Mouse (Mus musculus): Measurements from ENCODE around the gene Fam234b. TPM values are rescaled to one million over a fixed set of nuclear protein-coding genes. Genes with fewer than 3 reads are reported as not detected.

The Fam234b gene
- polyA plus RNA-seq, 1 experiment, result 357 TPM

DNA sequence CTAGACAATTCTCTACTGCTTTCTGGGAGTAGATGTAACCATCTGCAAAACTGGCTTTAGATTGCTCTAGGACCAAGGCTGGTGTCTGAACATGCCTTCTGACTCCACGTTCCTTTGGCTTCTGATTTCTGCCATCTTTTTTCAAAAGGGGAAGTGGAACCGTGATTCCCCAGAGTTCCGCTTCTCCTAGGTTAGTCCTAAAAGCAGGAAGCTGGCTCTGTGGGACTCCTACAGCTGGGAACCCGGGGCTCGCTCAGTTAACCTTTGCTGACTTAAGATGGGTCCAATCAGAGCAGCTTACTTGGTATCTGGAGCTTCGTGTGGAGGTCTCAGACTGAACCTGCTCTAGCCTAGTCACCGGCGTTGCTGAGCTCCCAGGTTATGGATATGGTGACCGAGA is 63.3 kb downstream of the Fam234b start:
- H3K4me3 ChIP-seq (ENCODE audit: insufficient read depth, low read depth, low read length), result no peak overlapping the region
- 91% methylated on average over 9 of the region's 9 CpGs for WGBS
- no peak overlapping the region for H3K27ac ChIP-seq (ENCODE audit: insufficient read depth, low read depth, low read length)
- TF ChIP-seq POLR2A (IDR thresholded peaks at IDR 0.05; ENCODE audit: insufficient read depth, low read depth, low read length) (no peak), CTCF (IDR thresholded peaks at IDR 0.05; ENCODE audit: insufficient read depth, low read depth, low read length) (no peak)
- H3K4me1 ChIP-seq (ENCODE audit: control insufficient read depth, insufficient read depth, low read length), result no peaks in the 10 kb centered on the region

DNA sequence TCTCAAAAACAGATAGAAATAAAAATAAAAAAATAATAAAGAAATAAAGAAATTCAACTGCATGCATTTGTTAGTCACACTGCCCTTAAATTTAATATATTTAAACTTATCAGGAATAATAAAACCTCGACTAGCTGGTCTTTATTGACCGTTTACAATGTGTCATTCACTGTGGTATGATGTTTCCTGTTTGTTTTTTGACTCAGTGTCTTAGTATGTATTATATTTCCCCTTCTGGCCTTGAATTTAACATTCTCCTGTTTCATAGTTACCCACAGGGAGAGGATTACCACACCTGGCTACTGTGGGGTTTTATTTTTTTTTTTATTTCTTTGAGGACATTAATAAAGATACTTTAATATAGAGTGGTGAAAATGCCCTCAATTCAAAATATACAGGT is 64.8 kb downstream of the Fam234b start:
- no peak overlapping the region for H3K4me3 ChIP-seq (ENCODE audit: insufficient read depth, low read depth, low read length)

GRCm38 (mm10) chr6:135264136-135264535 is 66.4 kb downstream of the Fam234b start:
- Histone ChIP-seq H3K27ac (ENCODE audit: insufficient read depth, low read depth, low read length) (no peak overlapping the region), H3K4me3 (ENCODE audit: insufficient read depth, low read depth, low read length) (no peak overlapping the region), H3K4me1 (ENCODE audit: control insufficient read depth, insufficient read depth, low read length) (peaks cover 3% of the 10 kb centered on the region; the same call in 1 of the 2 replicates)
- TF ChIP-seq CTCF (IDR thresholded peaks at IDR 0.05; ENCODE audit: insufficient read depth, low read depth, low read length) (no peak), POLR2A (IDR thresholded peaks at IDR 0.05; ENCODE audit: insufficient read depth, low read depth, low read length) (no peak)
- WGBS, result 96% methylated on average over 6 of the region's 6 CpGs

More for the DNA sequence above, 64.8 kb downstream of the Fam234b start:
- no peak for TF ChIP-seq CTCF (IDR thresholded peaks at IDR 0.05; ENCODE audit: insufficient read depth, low read depth, low read length)
- no peak for TF ChIP-seq POLR2A (IDR thresholded peaks at IDR 0.05; ENCODE audit: insufficient read depth, low read depth, low read length)
- Histone ChIP-seq H3K27ac (ENCODE audit: insufficient read depth, low read depth, low read length) (no peak overlapping the region), H3K4me1 (ENCODE audit: control insufficient read depth, insufficient read depth, low read length) (no peaks in the 10 kb centered on the region)
- 84% methylated on average over 2 of the region's 2 CpGs for WGBS

- H3K27ac ChIP-seq (ENCODE audit: insufficient read depth, low read depth, low read length), result no peak overlapping the region
- peaks cover 5% of the 10 kb centered on the region; the same call in 1 of the 2 replicates for H3K4me1 ChIP-seq (ENCODE audit: control insufficient read depth, insufficient read depth, low read length)
- no peak for TF ChIP-seq POLR2A (IDR thresholded peaks at IDR 0.05; ENCODE audit: insufficient read depth, low read depth, low read length)
- no peak for TF ChIP-seq CTCF (IDR thresholded peaks at IDR 0.05; ENCODE audit: insufficient read depth, low read depth, low read length)
- H3K4me3 ChIP-seq (ENCODE audit: insufficient read depth, low read depth, low read length), result no peak overlapping the region
- 97% methylated on average over 1 of the region's 1 CpGs for WGBS
Measured at GRCm38 (mm10) chr6:135266056-135266455, 68.3 kb downstream of the Fam234b start.

- no peak for TF ChIP-seq CTCF (IDR thresholded peaks at IDR 0.05; ENCODE audit: insufficient read depth, low read depth, low read length)
- no peak for TF ChIP-seq POLR2A (IDR thresholded peaks at IDR 0.05; ENCODE audit: insufficient read depth, low read depth, low read length)
- H3K27ac ChIP-seq (ENCODE audit: insufficient read depth, low read depth, low read length), result no peak overlapping the region
- no peak overlapping the region for H3K4me3 ChIP-seq (ENCODE audit: insufficient read depth, low read depth, low read length)
- H3K4me1 ChIP-seq (ENCODE audit: control insufficient read depth, insufficient read depth, low read length), result peaks cover 5% of the 10 kb centered on the region; the same call in 1 of the 2 replicates
- 79% methylated on average over 3 of the region's 3 CpGs for WGBS
Measured at GRCm38 (mm10) chr6:135267221-135267620, 69.4 kb downstream of the Fam234b start.

DNA sequence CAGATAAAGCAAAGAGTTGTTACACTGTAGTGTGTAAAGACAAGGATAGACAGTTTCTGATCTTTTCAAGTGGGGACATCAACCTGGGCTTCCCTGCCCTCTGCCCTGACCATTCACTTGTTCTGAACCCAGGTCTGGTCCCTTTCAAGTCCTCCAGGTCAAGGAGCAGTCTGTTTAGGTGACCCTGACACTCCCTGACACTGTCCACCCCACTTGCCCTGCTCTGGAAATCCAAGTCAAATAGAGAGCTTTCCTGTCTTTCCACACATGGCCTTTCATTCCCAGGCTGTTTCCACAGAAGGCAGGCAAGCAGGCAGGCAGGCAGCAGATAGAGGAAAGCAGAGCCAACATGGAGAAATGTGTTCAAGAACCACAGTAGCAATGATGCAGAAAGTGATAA is 70.6 kb downstream of the Fam234b start:
- H3K4me1 ChIP-seq (ENCODE audit: control insufficient read depth, insufficient read depth, low read length), result peaks cover 5% of the 10 kb centered on the region; the same call in 1 of the 2 replicates
- no peak overlapping the region for H3K4me3 ChIP-seq (ENCODE audit: insufficient read depth, low read depth, low read length)
- TF ChIP-seq POLR2A (IDR thresholded peaks at IDR 0.05; ENCODE audit: insufficient read depth, low read depth, low read length) (no peak), CTCF (IDR thresholded peaks at IDR 0.05; ENCODE audit: insufficient read depth, low read depth, low read length) (no peak)
- H3K27ac ChIP-seq (ENCODE audit: insufficient read depth, low read depth, low read length), result no peak overlapping the region

- 64% methylated on average over 6 of the region's 6 CpGs for WGBS
- H3K27ac ChIP-seq (ENCODE audit: insufficient read depth, low read depth, low read length), result no peak overlapping the region
- no peak overlapping the region for H3K4me3 ChIP-seq (ENCODE audit: insufficient read depth, low read depth, low read length)
- TF ChIP-seq CTCF (IDR thresholded peaks at IDR 0.05; ENCODE audit: insufficient read depth, low read depth, low read length), result no peak
- no peak for TF ChIP-seq POLR2A (IDR thresholded peaks at IDR 0.05; ENCODE audit: insufficient read depth, low read depth, low read length)
- H3K4me1 ChIP-seq (ENCODE audit: control insufficient read depth, insufficient read depth, low read length), result peaks cover 5% of the 10 kb centered on the region; the same call in 1 of the 2 replicates
Measured at GRCm38 (mm10) chr6:135269626-135270025, 71.8 kb downstream of the Fam234b start.

GRCm38 (mm10) chr6:135271761-135272160 is 74.0 kb downstream of the Fam234b start:
- TF ChIP-seq POLR2A (IDR thresholded peaks at IDR 0.05; ENCODE audit: insufficient read depth, low read depth, low read length) (no peak), CTCF (IDR thresholded peaks at IDR 0.05; ENCODE audit: insufficient read depth, low read depth, low read length) (no peak)
- Histone ChIP-seq H3K4me3 (ENCODE audit: insufficient read depth, low read depth, low read length) (no peak overlapping the region), H3K4me1 (ENCODE audit: control insufficient read depth, insufficient read depth, low read length) (peaks cover 5% of the 10 kb centered on the region; the same call in 1 of the 2 replicates), H3K27ac (ENCODE audit: insufficient read depth, low read depth, low read length) (no peak overlapping the region)
- 61% methylated on average over 2 of the region's 2 CpGs for WGBS

- Histone ChIP-seq H3K27ac (ENCODE audit: insufficient read depth, low read depth, low read length) (no peak overlapping the region), H3K4me3 (ENCODE audit: insufficient read depth, low read depth, low read length) (no peak overlapping the region), H3K4me1 (ENCODE audit: control insufficient read depth, insufficient read depth, low read length) (peaks cover 5% of the 10 kb centered on the region; the same call in 1 of the 2 replicates)
- TF ChIP-seq CTCF (IDR thresholded peaks at IDR 0.05; ENCODE audit: insufficient read depth, low read depth, low read length) (no peak), POLR2A (IDR thresholded peaks at IDR 0.05; ENCODE audit: insufficient read depth, low read depth, low read length) (no peak)
- WGBS, result 94% methylated on average over 6 of the region's 6 CpGs
Measured at GRCm38 (mm10) chr6:135273066-135273465, 75.3 kb downstream of the Fam234b start.

DNA sequence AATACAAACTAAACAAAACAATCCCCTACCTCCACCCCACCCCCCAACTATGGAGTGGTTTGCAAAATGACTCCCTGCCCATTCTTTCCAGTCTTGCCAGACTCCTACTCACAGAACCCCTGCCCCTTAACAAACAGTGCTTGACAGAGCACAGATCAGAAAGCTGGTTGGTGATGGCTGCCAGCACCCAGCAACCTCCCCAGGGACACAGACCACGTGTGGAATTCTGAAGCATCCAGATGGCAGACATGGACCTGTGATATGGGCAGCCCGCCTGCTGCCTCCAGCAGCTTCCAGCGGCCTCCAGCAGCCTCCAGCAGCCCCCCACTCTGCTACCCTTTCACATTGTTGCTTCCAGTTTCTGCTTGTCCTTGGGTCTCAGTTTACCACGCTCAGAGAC is 77.5 kb downstream of the Fam234b start:
- Histone ChIP-seq H3K27ac (ENCODE audit: insufficient read depth, low read depth, low read length) (no peak overlapping the region), H3K4me1 (ENCODE audit: control insufficient read depth, insufficient read depth, low read length) (no peaks in the 10 kb centered on the region; the same call in 1 of the 2 replicates), H3K4me3 (ENCODE audit: insufficient read depth, low read depth, low read length) (no peak overlapping the region)
- 71% methylated on average over 4 of the region's 4 CpGs for WGBS
- TF ChIP-seq CTCF (IDR thresholded peaks at IDR 0.05; ENCODE audit: insufficient read depth, low read depth, low read length) (no peak), POLR2A (IDR thresholded peaks at IDR 0.05; ENCODE audit: insufficient read depth, low read depth, low read length) (no peak)
